Mouse (Mus musculus) embryonic facial prominence, embryonic 11.5 days (tissue): ENCODE measurements at regions not wholly inside any gene's neighbourhood (a gene's known extent, or its start where the extent isn't known, plus 50 kb on each side); places are given as distances from the start of the nearest gene placed in this dataset.
A peak's percentile ranks its signal among the peaks of the same experiment; 100 is the strongest.

Experiments used
- ATAC-seq: fragments of 200-750 bp; cut with Nextera tagmentation; replicated peaks from 2 replicates; pipeline ENCODE4 v1.8.0; 2017; ENCODE audit warnings: low read depth; ENCODE audit not compliant: insufficient number of reproducible peaks, low FRiP score, low TSS enrichment
- DNase-seq: peaks from one replicate; pipeline ENCODE4 v3.0.0-alpha.2; 2015; ENCODE audit warnings: low spot score
- H3K27ac ChIP-seq: fragments of 300-500 bp; sonication (generic); replicated peaks from 2 replicates; pipeline ENCODE4 v1.5.1; 2014; ENCODE audit warnings: mild to moderate bottlenecking, low read depth, low read length, control low read depth
- H3K27me3 ChIP-seq: fragments of 300-500 bp; sonication (generic); 2 replicates; pipeline ENCODE4 v1.6.1; 2014; ENCODE audit warnings: mild to moderate bottlenecking, low read length, moderate library complexity, mixed read lengths; ENCODE audit not compliant: control insufficient read depth, insufficient read depth
- H3K36me3 ChIP-seq: fragments of 300-500 bp; sonication (generic); replicated peaks from 2 replicates; pipeline ENCODE4 v1.6.1; 2014; ENCODE audit warnings: low read depth, mild to moderate bottlenecking, low read length, moderate library complexity, mixed read lengths; ENCODE audit not compliant: control insufficient read depth, insufficient read depth
- H3K4me1 ChIP-seq: fragments of 300-500 bp; sonication (generic); 2 replicates; pipeline ENCODE4 v1.6.1; 2014; ENCODE audit warnings: low read length, mixed read lengths; ENCODE audit not compliant: control insufficient read depth, insufficient read depth
- H3K4me2 ChIP-seq: fragments of 300-500 bp; sonication (generic); 2 replicates; pipeline ENCODE4 v1.6.1; 2014; ENCODE audit warnings: low read depth, mild to moderate bottlenecking, control low read depth, low read length, moderate library complexity
- H3K4me3 ChIP-seq: fragments of 300-500 bp; sonication (generic); 2 replicates; pipeline ENCODE4 v1.5.1; 2014; ENCODE audit warnings: low read depth, low read length, control low read depth
- H3K9ac ChIP-seq: fragments of 300-500 bp; sonication (generic); replicated peaks from 2 replicates; pipeline ENCODE4 v1.6.1; 2014; ENCODE audit warnings: mild to moderate bottlenecking, control low read depth, low read length
- H3K9me3 ChIP-seq: fragments of 300-500 bp; sonication (generic); replicated peaks from 2 replicates; pipeline ENCODE4 v1.6.1; 2016; ENCODE audit warnings: mild to moderate bottlenecking, low read length, inconsistent platforms, mixed read lengths; ENCODE audit not compliant: control insufficient read depth
- WGBS: fragments of 180-500 bp; shearing (Covaris S2); extraction: QIAGEN DNeasy Blood & Tissue Kit; methylation state at CpG from one replicate; pipeline ENCODE4 v1.1.7; 2014; 5-methylcytosine and 5-hydroxymethylcytosine counted together

- 66% methylated on average over 25 of the region's 25 CpGs for WGBS
- Histone ChIP-seq H3K27me3 (no peaks in the 10 kb centered on the region), H3K4me3 (no peak overlapping the region), H3K4me1 (peaks cover 3% of the 10 kb centered on the region; the same call in 1 of the 2 replicates), H3K36me3 (no peaks in the 10 kb centered on the region), H3K4me2 (no peak overlapping the region), H3K9ac (no peak overlapping the region), H3K9me3 (no peaks in the 10 kb centered on the region), H3K27ac (no peak overlapping the region)
- DNase-seq (no peak), ATAC-seq (no peak)
Observed at GRCm38 (mm10) chr9:102782926-102783850, 51.5 kb upstream of the Ryk start.

- no peak overlapping the region for H3K27ac ChIP-seq
- H3K36me3 ChIP-seq: no peaks in the 10 kb centered on the region
- no peaks in the 10 kb centered on the region for H3K9me3 ChIP-seq
- H3K4me1 ChIP-seq: peaks cover under 1% of the 10 kb centered on the region; the same call in 1 of the 2 replicates
- H3K27me3 ChIP-seq: no peaks in the 10 kb centered on the region
- H3K4me2 ChIP-seq: no peak overlapping the region
- peak; percentile 80 for ATAC-seq
- H3K4me3 ChIP-seq: no peak overlapping the region
- DNase-seq: peak; percentile 94
- 13% methylated on average over 10 of the region's 10 CpGs for WGBS
- no peak overlapping the region for H3K9ac ChIP-seq
Observed at GRCm38 (mm10) chr9:102784329-102785026, 50.2 kb upstream of the Ryk start.
